Mouse (Mus musculus): ENCODE data around the gene Plcb1. TPM values are rescaled to one million over a fixed set of nuclear protein-coding genes. Genes with fewer than 3 reads are reported as not detected.

Gene Plcb1
- polyA plus RNA-seq, 1 experiment from 2014 or later: 8.7 TPM

DNA sequence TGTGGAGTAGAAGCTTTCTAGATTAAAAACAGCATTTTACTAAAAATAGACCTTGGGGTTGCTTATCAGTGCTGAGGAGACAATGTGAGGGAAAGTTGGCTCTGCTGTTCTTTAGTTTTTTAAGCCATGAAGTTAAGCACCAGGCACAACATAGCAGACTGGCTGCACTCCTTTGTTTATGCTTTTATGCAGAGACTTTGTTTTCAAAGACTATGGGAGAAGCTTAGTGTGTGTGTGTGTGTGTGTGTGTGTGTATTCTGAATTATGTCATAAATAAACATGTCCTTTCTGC is 86.6 kb downstream of the Plcb1 start:
- ATAC-seq (ENCODE audit: low read depth): no peak
- DNase-seq (ENCODE audit: low spot score): no peak
- Histone ChIP-seq H3K27ac (replicated peaks; ENCODE audit: low read depth, low read length) (no peak overlapping the region), H3K4me3 (ENCODE audit: low read depth, low read length) (no peak overlapping the region), H3K4me2 (ENCODE audit: low read depth, low read length) (no peak overlapping the region), H3K9ac (ENCODE audit: low read depth, low read length) (no peak overlapping the region), H3K9me3 (ENCODE audit: control insufficient read depth, low read length) (no peaks in the 10 kb centered on the region), H3K36me3 (ENCODE audit: control insufficient read depth, insufficient read depth, low read length) (no peaks in the 10 kb centered on the region), H3K4me1 (ENCODE audit: control insufficient read depth, insufficient read depth, low read length) (no peaks in the 10 kb centered on the region), H3K27me3 (replicated peaks; ENCODE audit: control insufficient read depth, insufficient read depth, low read length) (no peaks in the 10 kb centered on the region)

- no peak overlapping the region for H3K27ac ChIP-seq (replicated peaks; ENCODE audit: low read depth, low read length)
- no peaks in the 10 kb centered on the region for H3K9me3 ChIP-seq (ENCODE audit: control insufficient read depth, low read length)
- H3K27me3 ChIP-seq (replicated peaks; ENCODE audit: control insufficient read depth, insufficient read depth, low read length): no peaks in the 10 kb centered on the region
- no peak overlapping the region for H3K4me3 ChIP-seq (ENCODE audit: low read depth, low read length)
- ATAC-seq (ENCODE audit: low read depth) (no peak), DNase-seq (ENCODE audit: low spot score) (no peak)
- H3K36me3 ChIP-seq (ENCODE audit: control insufficient read depth, insufficient read depth, low read length): no peaks in the 10 kb centered on the region
- H3K4me1 ChIP-seq (ENCODE audit: control insufficient read depth, insufficient read depth, low read length): no peaks in the 10 kb centered on the region
- WGBS: 91% methylated on average over 4 of the region's 4 CpGs
- H3K9ac ChIP-seq (ENCODE audit: low read depth, low read length): no peak overlapping the region
- no peak overlapping the region for H3K4me2 ChIP-seq (ENCODE audit: low read depth, low read length)
Measured at GRCm38 (mm10) chr2:134877148-134877547, 91.3 kb downstream of the Plcb1 start.

- no peak for DNase-seq (ENCODE audit: low spot score)
- WGBS: 54% methylated on average over 2 of the region's 2 CpGs
- ATAC-seq (ENCODE audit: low read depth): no peak
- Histone ChIP-seq H3K27me3 (replicated peaks; ENCODE audit: control insufficient read depth, insufficient read depth, low read length) (no peaks in the 10 kb centered on the region), H3K9ac (ENCODE audit: low read depth, low read length) (no peak overlapping the region), H3K9me3 (ENCODE audit: control insufficient read depth, low read length) (no peaks in the 10 kb centered on the region), H3K4me1 (ENCODE audit: control insufficient read depth, insufficient read depth, low read length) (no peaks in the 10 kb centered on the region), H3K4me2 (ENCODE audit: low read depth, low read length) (no peak overlapping the region), H3K27ac (replicated peaks; ENCODE audit: low read depth, low read length) (no peak overlapping the region), H3K4me3 (ENCODE audit: low read depth, low read length) (no peak overlapping the region), H3K36me3 (ENCODE audit: control insufficient read depth, insufficient read depth, low read length) (no peaks in the 10 kb centered on the region)
Measured at GRCm38 (mm10) chr2:134891207-134891606, 105.3 kb downstream of the Plcb1 start.

GRCm38 (mm10) chr2:134894776-134895175 is 108.9 kb downstream of the Plcb1 start:
- no peak overlapping the region for H3K4me2 ChIP-seq (ENCODE audit: low read depth, low read length)
- no peak for ATAC-seq (ENCODE audit: low read depth)
- 71% methylated on average over 4 of the region's 4 CpGs for WGBS

GRCm38 (mm10) chr2:134896196-134896595 is 110.3 kb downstream of the Plcb1 start:
- no peaks in the 10 kb centered on the region for H3K36me3 ChIP-seq (ENCODE audit: control insufficient read depth, insufficient read depth, low read length)
- no peaks in the 10 kb centered on the region for H3K4me1 ChIP-seq (ENCODE audit: control insufficient read depth, insufficient read depth, low read length)
- H3K9me3 ChIP-seq (ENCODE audit: control insufficient read depth, low read length): no peaks in the 10 kb centered on the region
- no peak overlapping the region for H3K4me3 ChIP-seq (ENCODE audit: low read depth, low read length)
- no peak overlapping the region for H3K9ac ChIP-seq (ENCODE audit: low read depth, low read length)
- no peak for ATAC-seq (ENCODE audit: low read depth)
- no peaks in the 10 kb centered on the region for H3K27me3 ChIP-seq (replicated peaks; ENCODE audit: control insufficient read depth, insufficient read depth, low read length)
- no peak overlapping the region for H3K4me2 ChIP-seq (ENCODE audit: low read depth, low read length)
- no peak overlapping the region for H3K27ac ChIP-seq (replicated peaks; ENCODE audit: low read depth, low read length)
- WGBS: 41% methylated on average over 3 of the region's 3 CpGs
- peak; percentile 34 for DNase-seq (ENCODE audit: low spot score)

More at GRCm38 (mm10) chr2:134894776-134895175, 108.9 kb downstream of the Plcb1 start:
- Histone ChIP-seq H3K27ac (replicated peaks; ENCODE audit: low read depth, low read length) (no peak overlapping the region), H3K4me3 (ENCODE audit: low read depth, low read length) (no peak overlapping the region), H3K36me3 (ENCODE audit: control insufficient read depth, insufficient read depth, low read length) (no peaks in the 10 kb centered on the region), H3K9ac (ENCODE audit: low read depth, low read length) (no peak overlapping the region), H3K4me1 (ENCODE audit: control insufficient read depth, insufficient read depth, low read length) (no peaks in the 10 kb centered on the region), H3K9me3 (ENCODE audit: control insufficient read depth, low read length) (no peaks in the 10 kb centered on the region), H3K27me3 (replicated peaks; ENCODE audit: control insufficient read depth, insufficient read depth, low read length) (no peaks in the 10 kb centered on the region)
- peak; percentile 48 for DNase-seq (ENCODE audit: low spot score)

GRCm38 (mm10) chr2:134897083-134897482 is 111.2 kb downstream of the Plcb1 start:
- no peak for ATAC-seq (ENCODE audit: low read depth)

DNA sequence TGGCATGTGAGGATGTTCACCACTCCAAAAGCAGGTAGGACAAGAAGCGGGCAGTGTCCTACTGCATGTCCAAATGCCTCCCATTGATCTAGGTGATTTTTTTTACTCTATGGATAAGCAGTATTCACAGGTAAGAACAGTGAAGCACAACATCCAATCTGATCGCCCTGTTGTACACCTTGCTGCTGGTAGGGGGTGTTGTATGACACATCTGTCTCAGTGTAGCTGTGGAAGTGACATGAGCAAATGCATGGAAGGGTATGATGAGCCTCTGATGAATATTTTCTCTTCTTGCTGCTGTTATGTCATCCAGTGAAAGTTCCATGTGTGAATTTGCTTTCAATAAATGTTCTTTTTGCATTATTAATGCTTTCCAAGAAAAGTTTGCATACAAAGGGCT is 115.7 kb downstream of the Plcb1 start:
- no peak for ATAC-seq (ENCODE audit: low read depth)
- 80% methylated on average over 2 of the region's 2 CpGs for WGBS
- no peaks in the 10 kb centered on the region for H3K36me3 ChIP-seq (ENCODE audit: control insufficient read depth, insufficient read depth, low read length)

More at GRCm38 (mm10) chr2:134897083-134897482, 111.2 kb downstream of the Plcb1 start:
- no peaks in the 10 kb centered on the region for H3K36me3 ChIP-seq (ENCODE audit: control insufficient read depth, insufficient read depth, low read length)
- no peak overlapping the region for H3K27ac ChIP-seq (replicated peaks; ENCODE audit: low read depth, low read length)
- no peaks in the 10 kb centered on the region for H3K4me1 ChIP-seq (ENCODE audit: control insufficient read depth, insufficient read depth, low read length)
- H3K4me3 ChIP-seq (ENCODE audit: low read depth, low read length): no peak overlapping the region
- no peak for DNase-seq (ENCODE audit: low spot score)
- H3K9ac ChIP-seq (ENCODE audit: low read depth, low read length): no peak overlapping the region
- no peak overlapping the region for H3K4me2 ChIP-seq (ENCODE audit: low read depth, low read length)
- H3K27me3 ChIP-seq (replicated peaks; ENCODE audit: control insufficient read depth, insufficient read depth, low read length): no peaks in the 10 kb centered on the region
- 92% methylated on average over 5 of the region's 5 CpGs for WGBS
- H3K9me3 ChIP-seq (ENCODE audit: control insufficient read depth, low read length): no peaks in the 10 kb centered on the region

DNA sequence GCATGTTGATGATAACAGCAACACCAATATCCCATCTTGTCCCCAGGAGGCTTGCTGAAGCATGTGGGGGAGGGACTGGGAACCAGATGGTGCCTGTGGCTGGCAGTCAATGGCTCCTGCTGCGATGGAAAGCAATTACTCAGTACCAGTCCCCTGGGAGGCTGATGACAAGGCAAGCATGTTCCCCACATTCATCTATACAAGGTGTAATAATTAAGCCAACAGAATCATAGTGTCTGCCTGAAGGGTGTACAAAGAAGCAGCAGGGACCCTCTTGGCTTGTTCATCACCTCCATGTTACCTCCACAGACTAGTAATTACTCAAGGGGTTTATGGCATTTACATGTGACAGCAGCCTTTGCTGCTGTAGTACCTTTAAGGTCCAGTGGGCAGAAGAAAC is 125.0 kb downstream of the Plcb1 start:
- Histone ChIP-seq H3K27ac (replicated peaks; ENCODE audit: low read depth, low read length) (no peak overlapping the region), H3K4me1 (ENCODE audit: control insufficient read depth, insufficient read depth, low read length) (no peaks in the 10 kb centered on the region), H3K9me3 (ENCODE audit: control insufficient read depth, low read length) (no peaks in the 10 kb centered on the region), H3K36me3 (ENCODE audit: control insufficient read depth, insufficient read depth, low read length) (no peaks in the 10 kb centered on the region), H3K27me3 (replicated peaks; ENCODE audit: control insufficient read depth, insufficient read depth, low read length) (no peaks in the 10 kb centered on the region), H3K4me3 (ENCODE audit: low read depth, low read length) (no peak overlapping the region), H3K9ac (ENCODE audit: low read depth, low read length) (no peak overlapping the region), H3K4me2 (ENCODE audit: low read depth, low read length) (no peak overlapping the region)
- ATAC-seq (ENCODE audit: low read depth) (peak; percentile 81), DNase-seq (ENCODE audit: low spot score) (peak; percentile 52)
- WGBS: 33% methylated on average over 1 of the region's 1 CpGs

More for the DNA sequence above, 115.7 kb downstream of the Plcb1 start:
- H3K27ac ChIP-seq (replicated peaks; ENCODE audit: low read depth, low read length): no peak overlapping the region
- no peaks in the 10 kb centered on the region for H3K9me3 ChIP-seq (ENCODE audit: control insufficient read depth, low read length)
- no peak overlapping the region for H3K4me2 ChIP-seq (ENCODE audit: low read depth, low read length)
- H3K9ac ChIP-seq (ENCODE audit: low read depth, low read length): no peak overlapping the region
- no peak overlapping the region for H3K4me3 ChIP-seq (ENCODE audit: low read depth, low read length)
- no peak for DNase-seq (ENCODE audit: low spot score)
- no peaks in the 10 kb centered on the region for H3K27me3 ChIP-seq (replicated peaks; ENCODE audit: control insufficient read depth, insufficient read depth, low read length)
- H3K4me1 ChIP-seq (ENCODE audit: control insufficient read depth, insufficient read depth, low read length): no peaks in the 10 kb centered on the region

GRCm38 (mm10) chr2:134911360-134911759 is 125.5 kb downstream of the Plcb1 start:
- no peaks in the 10 kb centered on the region for H3K36me3 ChIP-seq (ENCODE audit: control insufficient read depth, insufficient read depth, low read length)
- no peaks in the 10 kb centered on the region for H3K4me1 ChIP-seq (ENCODE audit: control insufficient read depth, insufficient read depth, low read length)
- H3K4me2 ChIP-seq (ENCODE audit: low read depth, low read length): no peak overlapping the region
- no peak overlapping the region for H3K4me3 ChIP-seq (ENCODE audit: low read depth, low read length)
- 85% methylated on average over 6 of the region's 6 CpGs for WGBS
- no peaks in the 10 kb centered on the region for H3K9me3 ChIP-seq (ENCODE audit: control insufficient read depth, low read length)
- ATAC-seq (ENCODE audit: low read depth): no peak
- DNase-seq (ENCODE audit: low spot score): no peak
- no peak overlapping the region for H3K27ac ChIP-seq (replicated peaks; ENCODE audit: low read depth, low read length)
- H3K9ac ChIP-seq (ENCODE audit: low read depth, low read length): no peak overlapping the region
- no peaks in the 10 kb centered on the region for H3K27me3 ChIP-seq (replicated peaks; ENCODE audit: control insufficient read depth, insufficient read depth, low read length)

Measured in embryonic facial prominence, embryonic 14.5 days (tissue).